Mouse (Mus musculus) kidney, adult 2 months (tissue): ENCODE measurements around the gene Sppl2c. TPM values are rescaled to one million over a fixed set of nuclear protein-coding genes. Genes with fewer than 3 reads are reported as not detected.

Source experiments
- DNase-seq: peaks from one replicate; pipeline ENCODE4 v3.0.0; 2021
- H3K27ac ChIP-seq: fragments of 200-500 bp; 2 replicates; pipeline ENCODE4 v1.5.1; 2012; ENCODE audit warnings: low read depth, low read length, control low read depth, inconsistent platforms; ENCODE audit not compliant: insufficient read depth
- H3K27me3 ChIP-seq: fragments of 200-500 bp; replicated peaks from 2 replicates; pipeline ENCODE4 v1.6.1; 2012; ENCODE audit warnings: mild to moderate bottlenecking, moderate library complexity, low read length, inconsistent platforms; ENCODE audit not compliant: control insufficient read depth, insufficient read depth
- H3K36me3 ChIP-seq: fragments of 200-500 bp; 2 replicates; pipeline ENCODE4 v1.6.1; 2012; ENCODE audit warnings: mild to moderate bottlenecking, moderate library complexity, low read length, inconsistent platforms; ENCODE audit not compliant: control insufficient read depth, insufficient read depth
- H3K4me1 ChIP-seq: fragments of 200-500 bp; 2 replicates; pipeline ENCODE4 v1.6.1; 2011; ENCODE audit warnings: low read length; ENCODE audit not compliant: control insufficient read depth, insufficient read depth
- H3K4me3 ChIP-seq: fragments of 200-500 bp; 2 replicates; pipeline ENCODE4 v1.5.1; 2011; ENCODE audit warnings: mild to moderate bottlenecking, low read depth, low read length, control low read depth; ENCODE audit not compliant: insufficient read depth
- CTCF ChIP-seq: fragments of 200-500 bp; conservative IDR thresholded peaks from 2 replicates; pipeline ENCODE4 v1.5.1; 2011; ENCODE audit warnings: low read depth, mild to moderate bottlenecking, control low read depth, low read length, moderate library complexity, mixed read lengths; ENCODE audit not compliant: insufficient read depth, insufficient read length
- POLR2A ChIP-seq: fragments of 200-500 bp; IDR thresholded peaks from one replicate; pipeline ENCODE4 v1.6.1; 2011; ENCODE audit warnings: low read depth, low read length, control low read depth
- WGBS: fragments of 180-500 bp; shearing (Covaris S2); methylation state at CpG from one replicate; pipeline ENCODE4 v1.1.7; 2018; 5-methylcytosine and 5-hydroxymethylcytosine counted together
- polyA plus RNA-seq: library from polyadenylated mRNA; depleted of rRNA; stranded (reverse); fragments of >200 nt; gene quantifications from 2 replicates; pipeline ENCODE4 v1.2.3, GENCODE M21; 2012

The Sppl2c gene
- polyA plus RNA-seq, 1 experiment: 0.08 TPM

- 31% methylated on average over 12 of the region's 12 CpGs for WGBS
- H3K36me3 ChIP-seq: no peaks in the 10 kb centered on the region
- no peaks in the 10 kb centered on the region for H3K4me1 ChIP-seq
- no peak overlapping the region for H3K27ac ChIP-seq
- H3K4me3 ChIP-seq: no peak overlapping the region
- H3K27me3 ChIP-seq: no peaks in the 10 kb centered on the region
- TF ChIP-seq CTCF (peak; percentile 93), POLR2A (no peak)
- peak; percentile 48 for DNase-seq
These were observed 14.8 kb upstream of the Sppl2c start for GRCm38 (mm10) chr11:104171281-104171781.

GRCm38 (mm10) chr11:104178893-104179292 lies 7.2 kb upstream of the Sppl2c start:
- 11% methylated on average over 7 of the region's 7 CpGs for WGBS
- no peak for DNase-seq
- Histone ChIP-seq H3K27me3 (no peaks in the 10 kb centered on the region), H3K4me1 (no peaks in the 10 kb centered on the region), H3K36me3 (no peaks in the 10 kb centered on the region), H3K27ac (no peak overlapping the region), H3K4me3 (no peak overlapping the region)
- no peak for TF ChIP-seq POLR2A
- no peak for TF ChIP-seq CTCF

GRCm38 (mm10) chr11:104179804-104180203 lies 6.3 kb upstream of the Sppl2c start:
- Histone ChIP-seq H3K4me1 (no peaks in the 10 kb centered on the region), H3K36me3 (no peaks in the 10 kb centered on the region), H3K27ac (no peak overlapping the region), H3K27me3 (no peaks in the 10 kb centered on the region), H3K4me3 (no peak overlapping the region)
- WGBS: 57% methylated on average over 5 of the region's 5 CpGs
- DNase-seq: no peak
- TF ChIP-seq POLR2A (no peak), CTCF (no peak)

GRCm38 (mm10) chr11:104182141-104182540 lies 4.0 kb upstream of the Sppl2c start:
- H3K27ac ChIP-seq: no peak overlapping the region
- H3K4me3 ChIP-seq: no peak overlapping the region
- TF ChIP-seq CTCF (no peak), POLR2A (no peak)
- 72% methylated on average over 3 of the region's 3 CpGs for WGBS
- no peak for DNase-seq
- no peaks in the 10 kb centered on the region for H3K27me3 ChIP-seq
- no peaks in the 10 kb centered on the region for H3K4me1 ChIP-seq
- H3K36me3 ChIP-seq: no peaks in the 10 kb centered on the region

- DNase-seq: no peak
- no peak overlapping the region for H3K27ac ChIP-seq
- no peaks in the 10 kb centered on the region for H3K36me3 ChIP-seq
- no peaks in the 10 kb centered on the region for H3K27me3 ChIP-seq
- WGBS: 90% methylated on average over 9 of the region's 9 CpGs
- no peak overlapping the region for H3K4me3 ChIP-seq
- TF ChIP-seq CTCF: no peak
- TF ChIP-seq POLR2A: no peak
- no peaks in the 10 kb centered on the region for H3K4me1 ChIP-seq
These were observed 667 bp downstream of the Sppl2c start for GRCm38 (mm10) chr11:104186837-104187150.

- no peak for DNase-seq
- H3K36me3 ChIP-seq: no peaks in the 10 kb centered on the region
- H3K4me3 ChIP-seq: no peak overlapping the region
- TF ChIP-seq CTCF (no peak), POLR2A (no peak)
- H3K27ac ChIP-seq: no peak overlapping the region
- 90% methylated on average over 10 of the region's 10 CpGs for WGBS
- H3K4me1 ChIP-seq: no peaks in the 10 kb centered on the region
- H3K27me3 ChIP-seq: no peaks in the 10 kb centered on the region
These were observed 1.6 kb downstream of the Sppl2c start for GRCm38 (mm10) chr11:104187766-104188165.

GRCm38 (mm10) chr11:104190008-104190407 lies 3.9 kb downstream of the Sppl2c start:
- TF ChIP-seq POLR2A: no peak
- no peak for TF ChIP-seq CTCF
- Histone ChIP-seq H3K4me3 (no peak overlapping the region), H3K4me1 (no peaks in the 10 kb centered on the region), H3K27ac (no peak overlapping the region), H3K27me3 (no peaks in the 10 kb centered on the region), H3K36me3 (no peaks in the 10 kb centered on the region)
- 48% methylated on average over 2 of the region's 2 CpGs for WGBS
- DNase-seq: peak; percentile 17
